Mouse (Mus musculus) ES-Bruce4 (cell line): ENCODE data around the gene Col28a1. TPM values are rescaled to one million over a fixed set of nuclear protein-coding genes. Genes with fewer than 3 reads are reported as not detected.

Experiments used
- H3K27ac ChIP-seq: 2 replicates; pipeline ENCODE4 v1.5.1; 2012; ENCODE audit warnings: low read length, inconsistent platforms; ENCODE audit not compliant: insufficient read depth
- H3K27me3 ChIP-seq: 2 replicates; pipeline ENCODE4 v1.6.1; 2012; ENCODE audit warnings: mild to moderate bottlenecking, low read length, inconsistent platforms; ENCODE audit not compliant: control insufficient read depth, poor library complexity, insufficient read depth, severe bottlenecking
- H3K36me3 ChIP-seq: 2 replicates; pipeline ENCODE4 v1.6.1; 2012; ENCODE audit warnings: inconsistent platforms, mild to moderate bottlenecking, low read length, moderate library complexity; ENCODE audit not compliant: control insufficient read depth, poor library complexity, insufficient read depth, severe bottlenecking
- H3K4me1 ChIP-seq: one replicate; pipeline ENCODE4 v1.8.1; 2011; ENCODE audit warnings: low read length; ENCODE audit not compliant: control insufficient read depth, insufficient read depth
- H3K4me3 ChIP-seq: 2 replicates; pipeline ENCODE4 v1.5.1; 2011; ENCODE audit warnings: low read depth, mild to moderate bottlenecking, low read length
- H3K9ac ChIP-seq: 2 replicates; pipeline ENCODE4 v1.6.1; 2012; ENCODE audit warnings: low read depth, mild to moderate bottlenecking, inconsistent platforms; ENCODE audit not compliant: poor library complexity, severe bottlenecking
- H3K9me3 ChIP-seq: replicated peaks from 2 replicates; pipeline ENCODE4 v1.6.1; 2012; ENCODE audit warnings: mild to moderate bottlenecking, low read length, inconsistent platforms; ENCODE audit not compliant: control insufficient read depth, poor library complexity, insufficient read depth, severe bottlenecking
- CTCF ChIP-seq: IDR thresholded peaks from one replicate; pipeline ENCODE4 v1.8.1; 2011; ENCODE audit warnings: low read depth, low read length
- EP300 ChIP-seq: IDR thresholded peaks from 2 replicates; pipeline ENCODE4 v1.6.1; 2011; ENCODE audit warnings: low read depth, low read length; ENCODE audit not compliant: insufficient read depth
- POLR2A ChIP-seq: IDR thresholded peaks from one replicate; pipeline ENCODE4 v1.8.1; 2011; ENCODE audit warnings: low read length; ENCODE audit not compliant: insufficient read depth
- polyA plus RNA-seq: library from polyadenylated mRNA; stranded (reverse); fragments of >200 nt; gene quantifications from 2 replicates; pipeline ENCODE4 v1.2.4, GENCODE M21; 2011; ENCODE audit warnings: low read depth; ENCODE audit not compliant: missing spikeins, insufficient read depth, insufficient read length

Col28a1 gene
- polyA plus RNA-seq, 1 experiment = not detected

GRCm38 (mm10) chr6:7971020-7971760 is 221.2 kb downstream of the Col28a1 start:
- Histone ChIP-seq H3K4me3 (no peak overlapping the region), H3K27me3 (no peaks in the 10 kb centered on the region), H3K9ac (no peak overlapping the region), H3K9me3 (no peaks in the 10 kb centered on the region), H3K36me3 (no peaks in the 10 kb centered on the region), H3K4me1 (no peaks in the 10 kb centered on the region), H3K27ac (peak overlapping the region; percentile 54)
- TF ChIP-seq POLR2A (no peak), EP300 (no peak), CTCF (no peak)

DNA sequence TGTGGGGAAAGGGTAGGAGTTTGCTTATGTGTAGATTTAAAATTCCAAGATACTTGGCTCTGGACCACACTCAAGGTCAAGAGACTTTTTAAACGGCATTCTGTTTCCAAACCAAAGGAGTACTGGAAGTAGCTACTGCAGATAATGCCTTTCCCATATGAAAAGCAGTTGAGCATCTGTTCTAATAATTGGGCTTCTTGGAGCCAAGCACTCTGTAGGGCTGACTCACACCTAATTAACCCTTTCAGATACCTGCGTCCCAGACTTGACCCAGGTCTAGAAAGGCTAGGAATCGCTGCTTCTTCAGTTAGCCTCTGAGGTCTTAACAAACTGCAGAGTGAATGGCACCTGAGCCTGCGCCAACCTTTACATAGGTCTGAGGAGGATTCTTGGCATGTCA is 223.0 kb downstream of the Col28a1 start:
- H3K27ac ChIP-seq = no peak overlapping the region

GRCm38 (mm10) chr6:7965833-7966522 is 226.4 kb downstream of the Col28a1 start:
- H3K36me3 ChIP-seq = no peaks in the 10 kb centered on the region
- H3K27ac ChIP-seq = no peak overlapping the region
- H3K9me3 ChIP-seq = no peaks in the 10 kb centered on the region
- no peaks in the 10 kb centered on the region; the same call in 1 of the 2 replicates for H3K27me3 ChIP-seq
- no peaks in the 10 kb centered on the region for H3K4me1 ChIP-seq
- H3K4me3 ChIP-seq = no peak overlapping the region
- no peak overlapping the region for H3K9ac ChIP-seq
- TF ChIP-seq EP300 (no peak), CTCF (no peak), POLR2A (no peak)

More for the DNA sequence above, 223.0 kb downstream of the Col28a1 start:
- no peaks in the 10 kb centered on the region; the same call in 1 of the 2 replicates for H3K27me3 ChIP-seq
- no peaks in the 10 kb centered on the region for H3K9me3 ChIP-seq
- H3K4me1 ChIP-seq = no peaks in the 10 kb centered on the region
- no peak overlapping the region for H3K9ac ChIP-seq
- TF ChIP-seq CTCF (no peak), EP300 (no peak), POLR2A (no peak)
- no peak overlapping the region for H3K4me3 ChIP-seq
- H3K36me3 ChIP-seq = no peaks in the 10 kb centered on the region

- no peak overlapping the region for H3K4me3 ChIP-seq
- no peaks in the 10 kb centered on the region; the same call in 1 of the 2 replicates for H3K27me3 ChIP-seq
- TF ChIP-seq POLR2A (no peak), EP300 (no peak), CTCF (no peak)
- no peak overlapping the region for H3K27ac ChIP-seq
- H3K36me3 ChIP-seq = no peaks in the 10 kb centered on the region
- no peaks in the 10 kb centered on the region for H3K4me1 ChIP-seq
- no peak overlapping the region for H3K9ac ChIP-seq
- no peaks in the 10 kb centered on the region for H3K9me3 ChIP-seq
Observed at GRCm38 (mm10) chr6:7962749-7963148, 229.7 kb downstream of the Col28a1 start.

DNA sequence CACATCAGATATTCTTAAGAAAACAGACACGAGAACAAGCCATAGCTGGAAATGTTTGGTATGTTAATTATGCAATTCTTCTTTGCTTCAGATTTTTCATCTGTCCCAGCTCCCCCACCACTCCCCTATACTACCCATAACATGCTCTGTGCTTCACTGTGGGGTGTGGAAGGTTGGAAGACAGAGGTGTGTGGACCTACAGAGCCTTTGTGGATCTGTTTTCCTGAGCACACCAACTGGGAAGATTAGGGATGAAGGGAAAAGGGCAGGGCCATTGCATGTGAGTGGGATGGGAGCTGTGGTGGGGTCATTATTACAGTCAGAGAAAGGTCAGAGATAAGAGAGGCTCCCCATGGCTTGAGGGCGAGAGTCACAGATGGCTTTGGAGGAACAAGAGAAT is 240.2 kb downstream of the Col28a1 start:
- Histone ChIP-seq H3K4me3 (no peak overlapping the region), H3K9ac (no peak overlapping the region), H3K27me3 (no peaks in the 10 kb centered on the region), H3K9me3 (no peaks in the 10 kb centered on the region), H3K4me1 (no peaks in the 10 kb centered on the region), H3K27ac (no peak overlapping the region), H3K36me3 (no peaks in the 10 kb centered on the region)
- TF ChIP-seq POLR2A (no peak), CTCF (no peak), EP300 (no peak)

DNA sequence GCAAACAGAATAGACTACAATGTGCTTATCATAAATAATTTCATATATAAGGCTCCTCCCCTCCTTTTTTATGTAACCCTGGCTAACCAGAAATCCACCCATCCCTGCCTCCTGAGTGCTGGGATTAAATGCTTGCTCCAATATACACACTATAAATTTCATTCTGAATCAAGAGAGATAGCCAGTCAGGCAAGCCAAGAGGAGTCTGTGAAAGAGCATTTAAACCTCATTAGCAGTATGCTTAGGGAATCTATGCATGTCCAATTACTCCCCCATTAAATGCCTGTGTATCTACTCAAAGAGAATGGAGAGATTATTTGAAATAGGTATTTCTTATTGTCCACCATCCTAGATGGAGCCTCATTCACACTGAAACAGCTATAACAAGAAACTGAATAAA is 240.6 kb downstream of the Col28a1 start:
- H3K36me3 ChIP-seq = no peaks in the 10 kb centered on the region
- H3K9ac ChIP-seq = no peak overlapping the region
- H3K27me3 ChIP-seq = no peaks in the 10 kb centered on the region
- no peaks in the 10 kb centered on the region for H3K4me1 ChIP-seq
- H3K9me3 ChIP-seq = no peaks in the 10 kb centered on the region
- H3K4me3 ChIP-seq = no peak overlapping the region
- TF ChIP-seq POLR2A (no peak), EP300 (no peak), CTCF (no peak)
- no peak overlapping the region for H3K27ac ChIP-seq

Other genes with a start within 250 kb of the Col28a1 start
- gene Mios, start 16.6 kb upstream of the Col28a1 start, polyA plus RNA-seq = 28.3 and 30.2 TPM in 2 replicates
- 153 and 163 TPM in 2 replicates for gene Rpa3, start 66.6 kb upstream of the Col28a1 start, polyA plus RNA-seq
- 2.5 and 5.2 TPM in 2 replicates for gene Umad1, start 66.7 kb upstream of the Col28a1 start, polyA plus RNA-seq
- 5.1 and 5.8 TPM in 2 replicates for gene Gm45062, start 66.8 kb upstream of the Col28a1 start, polyA plus RNA-seq